Mouse (Mus musculus): ENCODE data around the gene Ptpn12. TPM values are rescaled to one million over a fixed set of nuclear protein-coding genes. Genes with fewer than 3 reads are reported as not detected.
A peak's percentile ranks its signal among the peaks of the same experiment; 100 is the strongest.

Gene Ptpn12
- polyA plus RNA-seq, 1 experiment from 2014 or later: 24.9 TPM

GRCm38 (mm10) chr5:21001622-21002315, 53.9 kb downstream of the Ptpn12 start:
- Histone ChIP-seq H3K4me3 (replicated peaks) (no peak overlapping the region), H3K4me1 (no peaks in the 10 kb centered on the region), H3K9ac (no peak overlapping the region), H3K27ac (no peak overlapping the region), H3K36me3 (peaks cover 81% of the 10 kb centered on the region), H3K9me3 (replicated peaks) (no peaks in the 10 kb centered on the region), H3K4me2 (no peak overlapping the region), H3K27me3 (no peaks in the 10 kb centered on the region)
- 88% methylated on average over 10 of the region's 10 CpGs for WGBS
- ATAC-seq (replicated peaks; ENCODE audit: low FRiP score): no peak

GRCm38 (mm10) chr5:20998427-20998826, 57.3 kb downstream of the Ptpn12 start:
- Histone ChIP-seq H3K27me3 (no peaks in the 10 kb centered on the region), H3K36me3 (peaks cover 91% of the 10 kb centered on the region), H3K4me2 (no peak overlapping the region), H3K9me3 (replicated peaks) (no peaks in the 10 kb centered on the region), H3K4me3 (replicated peaks) (no peak overlapping the region), H3K9ac (no peak overlapping the region), H3K4me1 (no peaks in the 10 kb centered on the region), H3K27ac (no peak overlapping the region)
- ATAC-seq (replicated peaks; ENCODE audit: low FRiP score): no peak
- WGBS: 94% methylated on average over 6 of the region's 6 CpGs

GRCm38 (mm10) chr5:20997555-20997954, 58.2 kb downstream of the Ptpn12 start:
- ATAC-seq (replicated peaks; ENCODE audit: low FRiP score): no peak
- Histone ChIP-seq H3K4me3 (replicated peaks) (no peak overlapping the region), H3K4me1 (no peaks in the 10 kb centered on the region), H3K27ac (no peak overlapping the region), H3K36me3 (peaks cover 82% of the 10 kb centered on the region), H3K9ac (no peak overlapping the region), H3K9me3 (replicated peaks) (no peaks in the 10 kb centered on the region), H3K4me2 (no peak overlapping the region), H3K27me3 (no peaks in the 10 kb centered on the region)
- 94% methylated on average over 6 of the region's 6 CpGs for WGBS

- H3K4me3 ChIP-seq (replicated peaks): no peak overlapping the region
- no peak overlapping the region for H3K9ac ChIP-seq
- H3K27ac ChIP-seq: no peak overlapping the region
- ATAC-seq (replicated peaks; ENCODE audit: low FRiP score): no peak
- WGBS: 98% methylated on average over 8 of the region's 8 CpGs
- H3K9me3 ChIP-seq (replicated peaks): no peaks in the 10 kb centered on the region
- H3K4me1 ChIP-seq: no peaks in the 10 kb centered on the region
- H3K27me3 ChIP-seq: no peaks in the 10 kb centered on the region
- H3K4me2 ChIP-seq: no peak overlapping the region
- peaks cover 71% of the 10 kb centered on the region for H3K36me3 ChIP-seq
Measured at GRCm38 (mm10) chr5:20990062-20990809, 65.5 kb downstream of the Ptpn12 start.

GRCm38 (mm10) chr5:20986271-20986670, 69.4 kb downstream of the Ptpn12 start:
- WGBS: 95% methylated on average over 8 of the region's 8 CpGs
- ATAC-seq (replicated peaks; ENCODE audit: low FRiP score): no peak
- Histone ChIP-seq H3K4me1 (no peaks in the 10 kb centered on the region), H3K4me3 (replicated peaks) (no peak overlapping the region), H3K4me2 (no peak overlapping the region), H3K36me3 (peaks cover 58% of the 10 kb centered on the region), H3K27ac (no peak overlapping the region), H3K27me3 (no peaks in the 10 kb centered on the region), H3K9ac (no peak overlapping the region), H3K9me3 (replicated peaks) (no peaks in the 10 kb centered on the region)

GRCm38 (mm10) chr5:20983505-20983904, 72.2 kb downstream of the Ptpn12 start:
- no peak for ATAC-seq (replicated peaks; ENCODE audit: low FRiP score)
- Histone ChIP-seq H3K27me3 (no peaks in the 10 kb centered on the region), H3K4me3 (replicated peaks) (no peak overlapping the region), H3K27ac (no peak overlapping the region), H3K4me1 (no peaks in the 10 kb centered on the region), H3K4me2 (no peak overlapping the region), H3K36me3 (peaks cover 34% of the 10 kb centered on the region), H3K9me3 (replicated peaks) (no peaks in the 10 kb centered on the region), H3K9ac (no peak overlapping the region)

- Histone ChIP-seq H3K4me3 (replicated peaks) (no peak overlapping the region), H3K27ac (no peak overlapping the region), H3K4me1 (no peaks in the 10 kb centered on the region), H3K4me2 (no peak overlapping the region), H3K9me3 (replicated peaks) (no peaks in the 10 kb centered on the region), H3K9ac (no peak overlapping the region), H3K27me3 (no peaks in the 10 kb centered on the region), H3K36me3 (no peaks in the 10 kb centered on the region)
- ATAC-seq (replicated peaks; ENCODE audit: low FRiP score): no peak
- WGBS: 87% methylated on average over 4 of the region's 4 CpGs
Measured at GRCm38 (mm10) chr5:20974690-20975089, 81.0 kb downstream of the Ptpn12 start.

GRCm38 (mm10) chr5:20973999-20974398, 81.7 kb downstream of the Ptpn12 start:
- no peak overlapping the region for H3K4me2 ChIP-seq
- H3K27ac ChIP-seq: no peak overlapping the region
- H3K4me1 ChIP-seq: peaks cover under 1% of the 10 kb centered on the region; the same call in 1 of the 2 replicates
- H3K9ac ChIP-seq: no peak overlapping the region
- H3K27me3 ChIP-seq: no peaks in the 10 kb centered on the region
- 21% methylated on average over 7 of the region's 7 CpGs for WGBS
- no peak overlapping the region for H3K4me3 ChIP-seq (replicated peaks)
- peak; percentile 25; the same call in 1 of the 2 replicates for ATAC-seq (replicated peaks; ENCODE audit: low FRiP score)
- no peaks in the 10 kb centered on the region for H3K36me3 ChIP-seq
- no peaks in the 10 kb centered on the region for H3K9me3 ChIP-seq (replicated peaks)

GRCm38 (mm10) chr5:20973069-20973468, 82.6 kb downstream of the Ptpn12 start:
- Histone ChIP-seq H3K4me2 (no peak overlapping the region), H3K9ac (no peak overlapping the region), H3K4me3 (replicated peaks) (no peak overlapping the region), H3K27me3 (no peaks in the 10 kb centered on the region), H3K27ac (no peak overlapping the region), H3K4me1 (peaks cover 5% of the 10 kb centered on the region), H3K9me3 (replicated peaks) (no peaks in the 10 kb centered on the region), H3K36me3 (no peaks in the 10 kb centered on the region)
- WGBS: 74% methylated on average over 5 of the region's 5 CpGs
- ATAC-seq (replicated peaks; ENCODE audit: low FRiP score): no peak

- Histone ChIP-seq H3K4me2 (no peak overlapping the region), H3K4me1 (peaks cover 10% of the 10 kb centered on the region), H3K27me3 (no peaks in the 10 kb centered on the region), H3K9me3 (replicated peaks) (no peaks in the 10 kb centered on the region), H3K36me3 (no peaks in the 10 kb centered on the region), H3K27ac (0 out of 2 replicates have a peak overlapping the region, but pooled peaks have one; percentile 45), H3K4me3 (replicated peaks) (no peak overlapping the region), H3K9ac (no peak overlapping the region)
- 0 out of 2 replicates have a peak, but pooled peaks have one; percentile 41 for ATAC-seq (replicated peaks; ENCODE audit: low FRiP score)
- WGBS: 60% methylated on average over 9 of the region's 9 CpGs
Measured at GRCm38 (mm10) chr5:20968963-20969362, 86.7 kb downstream of the Ptpn12 start.

GRCm38 (mm10) chr5:20968493-20968892, 87.2 kb downstream of the Ptpn12 start:
- WGBS: 59% methylated on average over 9 of the region's 9 CpGs
- Histone ChIP-seq H3K27me3 (no peaks in the 10 kb centered on the region), H3K9me3 (replicated peaks) (no peaks in the 10 kb centered on the region), H3K4me1 (peaks cover 10% of the 10 kb centered on the region), H3K4me2 (no peak overlapping the region), H3K27ac (0 out of 2 replicates have a peak overlapping the region, but pooled peaks have one; percentile 45), H3K9ac (no peak overlapping the region), H3K4me3 (replicated peaks) (no peak overlapping the region), H3K36me3 (no peaks in the 10 kb centered on the region)
- peak; percentile 27; the same call in 1 of the 2 replicates for ATAC-seq (replicated peaks; ENCODE audit: low FRiP score)

GRCm38 (mm10) chr5:20967942-20968341, 87.8 kb downstream of the Ptpn12 start:
- ATAC-seq (replicated peaks; ENCODE audit: low FRiP score): peak; percentile 95
- H3K36me3 ChIP-seq: no peaks in the 10 kb centered on the region
- H3K9ac ChIP-seq: no peak overlapping the region
- peak overlapping the region; percentile 57; the same call in 1 of the 2 replicates for H3K27ac ChIP-seq
- 43% methylated on average over 4 of the region's 4 CpGs for WGBS
- no peak overlapping the region for H3K4me2 ChIP-seq
- H3K27me3 ChIP-seq: no peaks in the 10 kb centered on the region
- peaks cover 10% of the 10 kb centered on the region for H3K4me1 ChIP-seq
- H3K9me3 ChIP-seq (replicated peaks): no peaks in the 10 kb centered on the region
- no peak overlapping the region for H3K4me3 ChIP-seq (replicated peaks)

Measured in kidney, embryonic 15.5 days (tissue).